Mouse (Mus musculus): Measurements from ENCODE around the gene Akr1c13. TPM values are rescaled to one million over a fixed set of nuclear protein-coding genes. Genes with fewer than 3 reads are reported as not detected.
"Not testable (repeated sequence)": the region's sequence is repeated elsewhere in the genome, so short reads cannot be mapped to it uniquely, and the experiment has no call there.

Gene Akr1c13
- polyA plus RNA-seq, 1 experiment from 2014 or later, result 286 TPM

DNA sequence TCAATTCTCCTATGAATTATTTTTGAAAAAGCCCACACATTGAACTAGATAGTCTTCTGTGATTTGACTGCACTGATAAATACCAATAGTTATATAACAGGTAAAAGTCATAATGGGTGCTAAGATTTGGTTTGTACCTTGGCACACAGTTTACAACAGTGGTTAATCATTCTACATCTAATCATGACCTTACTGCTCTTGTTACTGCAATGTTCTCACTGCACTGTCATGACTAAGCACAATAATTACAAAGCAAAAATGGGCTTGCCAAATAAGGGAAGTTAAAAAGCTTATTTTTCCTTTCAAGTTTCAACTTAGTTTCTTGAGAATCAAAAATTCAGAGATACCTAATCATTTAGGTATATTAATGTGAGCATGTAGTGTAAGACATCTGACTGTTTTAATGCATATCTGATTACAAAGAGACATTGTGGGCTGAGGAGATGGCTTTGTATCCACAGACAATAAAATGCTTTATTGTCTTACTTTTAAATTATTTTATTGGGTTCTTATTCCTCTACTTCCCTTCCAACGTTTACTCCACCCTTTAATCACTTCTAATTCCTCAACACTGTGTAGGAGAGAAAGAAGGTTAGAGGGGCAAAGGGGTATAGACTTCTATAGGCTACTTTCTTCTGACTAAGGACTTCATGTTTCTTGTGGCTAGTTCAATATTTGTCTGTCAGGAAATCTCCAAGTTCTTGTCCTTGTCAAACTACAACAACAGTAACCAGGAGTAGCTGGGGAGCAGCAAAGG is 15.4 kb downstream of the Akr1c13 start:
- no peaks in the 10 kb centered on the region for H3K4me1 ChIP-seq (replicated peaks)
- H3K36me3 ChIP-seq, result no peaks in the 10 kb centered on the region
- H3K4me3 ChIP-seq (replicated peaks), result no peak overlapping the region
- H3K27ac ChIP-seq, result 0 out of 2 replicates have a peak overlapping the region, but pooled peaks have one; percentile 33
- no peaks in the 10 kb centered on the region for H3K27me3 ChIP-seq (replicated peaks)
- H3K4me2 ChIP-seq (replicated peaks), result no peak overlapping the region
- no peaks in the 10 kb centered on the region for H3K9me3 ChIP-seq
- 14% methylated on average over 1 of the region's 1 CpGs for WGBS
- peak; percentile 98 for ATAC-seq
- H3K9ac ChIP-seq, result no peak overlapping the region

DNA sequence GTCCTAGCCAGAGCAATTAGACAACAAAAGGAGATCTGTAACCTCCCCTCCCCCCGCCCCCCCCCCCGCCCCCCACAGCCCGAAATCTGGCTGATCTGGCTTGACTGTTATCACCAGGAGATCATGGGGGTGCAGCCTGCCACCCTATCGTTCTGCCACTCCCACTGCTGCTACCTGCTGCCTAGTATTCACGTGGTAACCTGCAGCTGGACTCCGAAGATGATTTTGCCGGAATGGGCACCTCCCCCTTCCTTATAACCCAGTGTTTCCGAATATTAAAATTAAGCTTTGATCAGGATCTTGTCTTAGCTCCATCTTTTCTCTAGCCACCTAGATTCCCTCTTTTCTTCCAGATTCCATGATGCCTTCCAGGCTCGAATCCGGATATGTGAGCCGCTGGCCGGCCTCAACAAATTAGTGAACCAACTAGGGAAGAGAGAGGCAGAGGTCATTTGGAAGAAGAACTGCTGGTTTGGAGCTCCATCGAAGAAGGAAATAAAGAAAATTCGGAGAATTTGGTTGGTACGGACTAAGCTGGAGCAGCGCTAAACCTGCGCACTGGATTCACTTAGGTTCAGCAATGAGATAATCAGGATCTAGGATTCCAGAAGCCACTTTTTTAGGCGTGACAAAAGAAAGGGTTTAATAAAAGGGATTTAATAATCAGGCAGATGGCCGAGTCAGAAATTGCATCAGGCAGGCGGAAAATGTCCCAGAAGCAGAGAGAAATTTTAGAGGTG is 20.8 kb downstream of the Akr1c13 start:
- H3K9me3 ChIP-seq, result no peaks in the 10 kb centered on the region
- no peak overlapping the region for H3K27ac ChIP-seq
- no peaks in the 10 kb centered on the region for H3K36me3 ChIP-seq
- no peak overlapping the region for H3K4me3 ChIP-seq (replicated peaks)
- H3K27me3 ChIP-seq (replicated peaks), result no peaks in the 10 kb centered on the region
- WGBS, result 76% methylated on average over 20 of the region's 20 CpGs
- no peaks in the 10 kb centered on the region for H3K4me1 ChIP-seq (replicated peaks)
- ATAC-seq, result no peak
- no peak overlapping the region for H3K4me2 ChIP-seq (replicated peaks)
- H3K9ac ChIP-seq, result no peak overlapping the region

DNA sequence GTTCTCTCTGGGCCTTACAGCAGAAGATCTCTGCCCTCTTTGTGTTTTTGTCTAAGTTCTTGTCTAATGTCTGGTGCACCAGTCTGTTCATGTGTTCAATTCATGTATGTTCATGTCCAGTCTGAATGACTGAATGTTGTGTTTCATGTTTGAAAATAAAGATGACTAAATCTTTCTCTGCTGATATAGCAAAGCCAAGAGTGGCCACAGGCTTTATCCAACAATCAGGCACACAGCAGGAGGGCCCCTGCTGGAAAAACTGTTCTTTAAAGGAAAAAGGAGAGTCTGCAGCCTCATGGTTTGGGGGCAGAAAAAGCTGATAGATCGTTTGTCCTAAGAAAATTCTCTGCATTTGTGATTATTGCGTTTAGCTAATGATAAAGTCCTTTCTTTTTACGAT is 21.4 kb downstream of the Akr1c13 start:
- no peak overlapping the region for H3K9ac ChIP-seq
- H3K9me3 ChIP-seq, result no peaks in the 10 kb centered on the region
- 81% methylated on average over 3 of the region's 3 CpGs for WGBS
- ATAC-seq, result no peak
- no peaks in the 10 kb centered on the region for H3K27me3 ChIP-seq (replicated peaks)
- H3K4me2 ChIP-seq (replicated peaks), result no peak overlapping the region
- no peaks in the 10 kb centered on the region for H3K36me3 ChIP-seq
- no peak overlapping the region for H3K4me3 ChIP-seq (replicated peaks)
- no peaks in the 10 kb centered on the region for H3K4me1 ChIP-seq (replicated peaks)
- no peak overlapping the region for H3K27ac ChIP-seq

DNA sequence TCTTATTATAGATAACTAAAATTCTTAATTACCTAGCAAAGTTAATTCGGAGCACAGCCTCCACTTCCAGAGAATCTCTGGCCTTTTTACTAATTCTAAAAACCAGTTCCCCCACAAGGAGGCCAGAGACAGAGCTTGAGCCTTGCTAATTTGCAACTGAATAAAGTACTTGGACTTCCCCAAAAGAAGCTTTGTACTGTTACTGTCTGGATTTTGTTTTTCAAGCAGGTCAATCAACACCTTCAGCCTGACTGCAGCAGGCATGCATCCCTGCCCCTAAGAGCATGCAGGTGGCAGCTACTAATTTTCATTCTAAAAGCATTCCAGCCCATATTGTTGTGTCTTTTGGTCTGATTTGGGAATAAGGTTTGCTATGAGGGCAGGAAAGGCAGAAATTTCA is 24.5 kb downstream of the Akr1c13 start:
- ATAC-seq; H3K9me3 ChIP-seq; H3K27me3 ChIP-seq (replicated peaks); H3K9ac ChIP-seq; H3K36me3 ChIP-seq; H3K4me3 ChIP-seq (replicated peaks); H3K4me2 ChIP-seq (replicated peaks); H3K4me1 ChIP-seq (replicated peaks); H3K27ac ChIP-seq: not testable (repeated sequence)
- WGBS, result 91% methylated on average over 1 of the region's 1 CpGs

DNA sequence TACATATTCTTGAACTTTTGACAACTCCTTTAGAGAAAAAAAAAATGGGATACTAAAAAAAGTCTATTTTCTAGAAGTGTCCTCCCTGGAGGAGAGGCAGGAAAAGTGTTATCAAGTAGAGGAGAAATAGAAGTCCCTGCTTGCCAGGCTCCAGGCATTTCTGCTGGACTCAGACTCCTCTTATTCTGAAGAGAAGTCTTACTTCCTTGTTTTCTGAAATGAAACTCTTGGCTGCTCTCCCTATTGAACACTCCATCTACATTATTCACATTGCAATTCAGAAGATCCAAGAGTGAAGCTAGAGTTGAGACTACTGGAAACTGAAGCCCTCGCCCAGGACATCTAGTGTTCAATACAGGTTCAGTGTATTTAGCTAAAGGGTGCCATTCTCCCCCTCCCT is 37.5 kb downstream of the Akr1c13 start, which contains the start of gene Akr1c19:
Gene Akr1c19 (plus strand): TSS at position 260 of the 400 bp plus-strand sequence.
- H3K36me3 ChIP-seq, result no peaks in the 10 kb centered on the region
- ATAC-seq, result no peak
- no peak within 1 kb of the TSS for H3K4me2 ChIP-seq (replicated peaks)
- H3K9me3 ChIP-seq, result no peaks in the 10 kb centered on the region
- no peaks in the 10 kb centered on the region for H3K4me1 ChIP-seq (replicated peaks)
- H3K27me3 ChIP-seq (replicated peaks), result no peaks in the 10 kb centered on the region
- 69% methylated on average over 1 of the region's 1 CpGs for WGBS
- H3K27ac ChIP-seq, result no peak within 1 kb of the TSS
- no peak within 1 kb of the TSS for H3K4me3 ChIP-seq (replicated peaks)
- H3K9ac ChIP-seq, result no peak within 1 kb of the TSS

DNA sequence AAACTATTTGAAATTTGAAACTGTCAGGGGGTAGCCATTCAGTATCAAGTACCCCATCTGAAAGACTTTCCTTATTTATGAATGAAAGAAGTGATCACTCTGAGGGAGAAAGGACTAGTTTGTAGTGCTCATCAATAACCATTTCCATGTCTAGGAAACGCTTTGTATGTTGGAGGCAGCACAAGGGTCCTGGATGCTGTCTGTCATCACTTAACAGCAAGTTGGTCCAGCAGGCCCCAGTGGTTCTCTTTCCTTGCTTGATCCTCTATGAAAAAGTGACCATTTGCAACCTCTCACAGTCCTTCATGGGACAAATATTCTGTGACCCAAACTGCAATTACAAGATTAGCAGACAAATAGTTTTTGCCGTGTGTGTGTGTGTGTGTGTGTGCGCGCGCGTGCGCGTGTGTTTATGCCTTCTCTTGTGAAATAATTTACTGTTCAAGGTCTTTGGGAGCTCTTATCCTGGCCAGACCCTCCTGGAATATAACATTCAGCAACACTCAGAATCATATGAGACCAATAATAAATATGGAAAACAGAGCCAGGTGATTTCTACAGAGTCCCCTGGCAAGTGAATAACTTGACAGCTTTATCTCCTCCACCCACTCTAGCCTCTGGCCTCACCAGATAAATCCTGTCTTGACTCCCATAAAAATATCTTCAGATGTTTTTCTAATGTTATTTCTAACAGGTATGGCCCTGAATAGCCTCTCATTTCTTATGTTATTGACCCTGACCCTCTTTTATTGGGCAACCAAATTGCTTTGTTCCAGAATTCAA is 40.1 kb downstream of the Akr1c13 start:
- Histone ChIP-seq H3K27me3 (replicated peaks) (no peaks in the 10 kb centered on the region), H3K4me2 (replicated peaks) (no peak overlapping the region), H3K4me1 (replicated peaks) (no peaks in the 10 kb centered on the region), H3K9ac (no peak overlapping the region), H3K9me3 (no peaks in the 10 kb centered on the region), H3K36me3 (no peaks in the 10 kb centered on the region), H3K27ac (no peak overlapping the region), H3K4me3 (replicated peaks) (no peak overlapping the region)
- WGBS, result 60% methylated on average over 8 of the region's 8 CpGs
- peak; percentile 58 for ATAC-seq

DNA sequence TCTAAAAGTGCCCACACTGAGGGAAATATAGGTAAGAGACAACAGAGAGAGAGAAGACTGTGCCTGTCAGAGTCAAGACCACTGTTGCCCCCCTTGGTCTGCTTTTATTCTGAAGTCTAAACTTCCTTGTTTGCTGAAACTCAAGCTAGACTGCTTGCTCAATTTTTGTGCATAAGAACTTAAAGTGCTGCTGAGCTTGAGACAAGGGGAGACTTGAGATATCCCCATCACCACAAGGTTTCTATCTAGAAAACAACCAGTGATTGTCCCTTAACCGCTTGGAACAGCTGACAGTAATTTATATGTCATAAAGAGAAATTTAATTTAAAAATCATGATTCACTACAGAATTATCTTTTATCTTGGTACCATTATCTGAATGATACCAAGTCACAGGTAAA is 42.2 kb downstream of the Akr1c13 start:
- no peak overlapping the region for H3K4me2 ChIP-seq (replicated peaks)
- no peaks in the 10 kb centered on the region for H3K9me3 ChIP-seq
- H3K27me3 ChIP-seq (replicated peaks), result no peaks in the 10 kb centered on the region
- no peak overlapping the region for H3K4me3 ChIP-seq (replicated peaks)
- H3K36me3 ChIP-seq, result no peaks in the 10 kb centered on the region
- H3K4me1 ChIP-seq (replicated peaks), result no peaks in the 10 kb centered on the region
- peak overlapping the region; percentile 34; the same call in 1 of the 2 replicates for H3K27ac ChIP-seq
- peak; percentile 57 for ATAC-seq
- 62% methylated on average over 1 of the region's 1 CpGs for WGBS
- no peak overlapping the region for H3K9ac ChIP-seq

DNA sequence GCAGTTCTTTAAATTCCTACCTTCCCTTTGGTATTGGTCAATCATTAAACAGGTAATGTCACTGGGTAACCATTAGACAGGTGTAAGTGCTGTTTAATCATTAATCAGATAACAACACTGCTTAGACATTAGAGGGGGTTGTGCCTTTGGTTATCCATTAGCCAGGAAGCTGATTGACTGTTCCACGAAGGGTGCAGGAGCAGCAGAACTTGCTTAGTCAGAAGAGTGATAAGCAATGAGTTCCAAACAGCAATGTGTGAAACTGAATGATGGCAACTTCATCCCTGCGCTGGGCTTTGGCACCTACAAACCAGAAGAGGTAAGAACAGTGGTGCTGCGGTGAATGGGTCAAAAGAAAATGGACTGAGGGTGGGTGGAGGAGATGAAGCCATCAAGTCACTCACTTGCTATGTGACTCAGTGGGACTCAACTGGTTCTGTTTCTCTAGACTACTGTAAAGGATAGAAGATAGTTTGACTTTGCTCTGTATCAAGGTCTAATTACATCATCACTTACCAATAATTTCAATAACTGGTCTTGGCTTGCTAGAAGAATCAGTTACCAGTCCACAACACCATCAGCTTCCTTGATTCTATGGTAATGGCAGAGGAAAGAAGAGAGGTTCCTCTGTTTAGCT is 42.7 kb downstream of the Akr1c13 start:
- no peaks in the 10 kb centered on the region for H3K36me3 ChIP-seq
- no peaks in the 10 kb centered on the region for H3K27me3 ChIP-seq (replicated peaks)
- peak overlapping the region; percentile 31 for H3K4me2 ChIP-seq (replicated peaks)
- H3K4me3 ChIP-seq (replicated peaks), result peak overlapping the region; percentile 29
- H3K9ac ChIP-seq, result no peak overlapping the region
- no peaks in the 10 kb centered on the region for H3K4me1 ChIP-seq (replicated peaks)
- WGBS, result 50% methylated on average over 3 of the region's 3 CpGs
- H3K27ac ChIP-seq, result peak overlapping the region; percentile 61; the same call in 1 of the 2 replicates
- ATAC-seq, result peak; percentile 96
- no peaks in the 10 kb centered on the region for H3K9me3 ChIP-seq

DNA sequence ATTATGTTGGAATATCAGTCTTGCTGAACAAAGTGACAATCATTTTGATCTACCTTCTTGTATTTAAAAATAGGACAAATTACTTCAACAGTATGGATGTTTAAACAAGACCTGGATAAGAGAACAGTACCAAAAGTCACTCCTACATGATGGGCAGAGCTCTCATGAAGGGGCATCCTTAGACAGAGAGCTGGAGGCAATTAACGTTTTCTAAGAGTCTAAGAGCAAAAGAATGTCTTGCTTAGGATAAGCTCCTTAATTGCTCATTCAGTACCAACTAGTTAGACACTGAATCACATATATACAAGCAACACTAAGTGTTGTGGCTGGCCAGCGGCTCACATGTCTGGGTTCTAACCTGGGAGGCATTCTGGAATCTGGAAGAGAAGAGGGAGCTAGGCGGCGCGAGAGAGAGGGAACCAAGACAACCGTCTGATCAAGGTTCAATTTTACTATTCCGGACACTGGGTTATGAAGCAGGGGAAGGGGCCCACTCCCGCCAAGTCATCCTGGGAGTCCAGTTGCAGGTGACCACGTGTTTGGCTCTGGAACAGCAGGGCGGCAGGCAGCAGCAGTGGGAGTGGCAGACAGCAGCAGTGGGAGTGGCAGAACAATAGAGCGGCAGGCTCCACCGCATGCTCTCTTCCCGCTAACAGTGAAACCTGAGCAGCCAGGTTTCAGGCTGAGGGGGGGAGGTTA is 54.1 kb downstream of the Akr1c13 start:
- no peaks in the 10 kb centered on the region for H3K4me1 ChIP-seq (replicated peaks)

DNA sequence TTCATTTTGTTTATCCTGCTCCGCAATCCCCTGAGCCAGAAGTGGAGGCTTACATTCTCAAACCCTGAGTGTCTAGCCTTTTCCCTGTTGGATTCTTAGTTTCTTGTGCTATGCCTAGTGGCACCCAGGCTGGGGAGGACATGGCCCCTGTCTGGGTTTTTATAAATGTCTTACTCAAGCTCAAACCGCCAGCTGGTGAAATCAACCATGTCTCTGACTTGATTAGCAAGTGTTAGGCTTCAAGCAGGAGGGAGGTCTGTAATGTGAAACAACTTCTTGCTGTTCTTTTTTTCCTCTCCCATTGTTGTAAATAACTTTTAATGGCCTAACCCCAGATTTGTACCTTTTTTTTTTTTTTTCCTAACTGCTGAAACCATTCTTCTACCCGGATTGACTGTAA is 58.4 kb downstream of the Akr1c13 start:
- Histone ChIP-seq H3K4me1 (replicated peaks) (no peaks in the 10 kb centered on the region), H3K27me3 (replicated peaks) (no peaks in the 10 kb centered on the region), H3K4me3 (replicated peaks) (no peak overlapping the region), H3K36me3 (no peaks in the 10 kb centered on the region), H3K27ac (no peak overlapping the region), H3K9me3 (no peaks in the 10 kb centered on the region), H3K9ac (no peak overlapping the region), H3K4me2 (replicated peaks) (no peak overlapping the region)
- no peak for ATAC-seq
- WGBS, result 64% methylated on average over 3 of the region's 3 CpGs

More for the DNA sequence above, 54.1 kb downstream of the Akr1c13 start:
- peak; percentile 96 for ATAC-seq
- H3K9me3 ChIP-seq, result no peaks in the 10 kb centered on the region
- no peaks in the 10 kb centered on the region for H3K27me3 ChIP-seq (replicated peaks)
- peak overlapping the region; percentile 25 for H3K4me3 ChIP-seq (replicated peaks)
- no peaks in the 10 kb centered on the region for H3K36me3 ChIP-seq
- WGBS, result 3% methylated on average over 13 of the region's 13 CpGs
- peak overlapping the region; percentile 57 for H3K4me2 ChIP-seq (replicated peaks)
- H3K9ac ChIP-seq, result no peak overlapping the region
- no peak overlapping the region for H3K27ac ChIP-seq

Measured in intestine, embryonic 15.5 days (tissue).